In genomic region chr17:46963186-46963585, GRCm38 (mm10) we compare ENCODE assay signal across 32 mouse cellular contexts. TPM values are rescaled to one million over a fixed set of nuclear protein-coding genes. Genes with fewer than 3 reads are reported as not detected.
A peak's percentile ranks its signal among the peaks of the same experiment; 100 is the strongest.
DNase-seq lines count a peak whose midpoint lies in the region; ATAC-seq and TF ChIP-seq lines count a peak whose summit lies in the region.
"Had no signal": no experiment of that assay in that cellular context is flagged by ENCODE, and none has a peak within 500 bp of the region (broad histone marks: within the 10 kb centered on the region; RNA-seq: fewer than 3 reads in every experiment).

No protein-coding gene starts in this region.

- TF ChIP-seq CTCF in lung, embryonic 14.5 days (IDR thresholded peaks at IDR 0.05; ENCODE audit: low read depth) = no peak
- TF ChIP-seq CTCF in lung, postnatal 0 days (IDR thresholded peaks at IDR 0.05) = no peak
- no peak for TF ChIP-seq CTCF in thymus, adult 2 months (IDR thresholded peaks at IDR 0.05; ENCODE audit: borderline replicate concordance, control insufficient read depth, extremely low read depth, insufficient read depth, low read length, poor library complexity)

- no peak overlapping the region for H3K4me2 ChIP-seq in lung, embryonic 14.5 days
- H3K4me2 ChIP-seq in lung, postnatal 0 days (replicated peaks; ENCODE audit: low read depth, low read length) = no peak overlapping the region
- H3K4me2 ChIP-seq: hindbrain, embryonic 15.5 days; liver, embryonic 15.5 days; neural tube, embryonic 15.5 days had no signal

- H3K27ac ChIP-seq in lung, embryonic 14.5 days (ENCODE audit: low read depth) = no peak overlapping the region
- no peak overlapping the region for H3K27ac ChIP-seq in lung, postnatal 0 days (ENCODE audit: low read length)
- no peak overlapping the region for H3K27ac ChIP-seq in thymus, adult 2 months (ENCODE audit: control insufficient read depth, insufficient read depth, low read length)
- H3K27ac ChIP-seq: gastrocnemius, adult 2 months; hindbrain, embryonic 15.5 days; limb, embryonic 10.5 days; liver, embryonic 15.5 days; macrophage; midbrain, embryonic 10.5 days; neural tube, embryonic 15.5 days had no signal

- H3K4me3 ChIP-seq in lung, embryonic 14.5 days (ENCODE audit: low read depth, low read length) = no peak overlapping the region
- H3K4me3 ChIP-seq in lung, postnatal 0 days (ENCODE audit: low read depth, low read length) = no peak overlapping the region
- H3K4me3 ChIP-seq in thymus, adult 2 months (ENCODE audit: control insufficient read depth, insufficient read depth, low read length) = no peak overlapping the region
- H3K4me3 ChIP-seq: gastrocnemius, adult 2 months; heart, embryonic 10.5 days; hindbrain, embryonic 15.5 days; limb, embryonic 10.5 days; liver, embryonic 15.5 days; midbrain, embryonic 10.5 days; neural tube, embryonic 15.5 days had no signal

- H3K4me1 ChIP-seq in lung, embryonic 14.5 days (ENCODE audit: insufficient read depth) = no peaks in the 10 kb centered on the region
- H3K4me1 ChIP-seq in lung, postnatal 0 days (ENCODE audit: insufficient read depth, low read depth, low read length) = no peaks in the 10 kb centered on the region
- H3K4me1 ChIP-seq in thymus, adult 2 months (replicated peaks; ENCODE audit: control insufficient read depth, insufficient read depth, low read length) = no peaks in the 10 kb centered on the region
- H3K4me1 ChIP-seq: heart, embryonic 10.5 days; hindbrain, embryonic 15.5 days; limb, embryonic 10.5 days; midbrain, embryonic 10.5 days; neural tube, embryonic 15.5 days had no signal

- H3K9me3 ChIP-seq in lung, embryonic 14.5 days (ENCODE audit: low read depth, low read length) = no peaks in the 10 kb centered on the region
- no peaks in the 10 kb centered on the region for H3K9me3 ChIP-seq in lung, postnatal 0 days (ENCODE audit: low read length)
- H3K9me3 ChIP-seq: G1E; heart, embryonic 10.5 days; hindbrain, embryonic 15.5 days; limb, embryonic 10.5 days; liver, embryonic 15.5 days; midbrain, embryonic 10.5 days; neural tube, embryonic 15.5 days had no signal

- no peak for ATAC-seq in cerebellum, adult (ENCODE audit: insufficient number of reproducible peaks, low FRiP score, low TSS enrichment)
- ATAC-seq in lung, embryonic 14.5 days (ENCODE audit: insufficient read depth) = no peak
- no peak for ATAC-seq in lung, postnatal 0 days

- peaks cover 99% of the 10 kb centered on the region for H3K36me3 ChIP-seq in lung, embryonic 14.5 days (ENCODE audit: insufficient read depth)
- H3K36me3 ChIP-seq in lung, postnatal 0 days (ENCODE audit: insufficient read depth, low read length) = peaks cover 69% of the 10 kb centered on the region
- peaks cover 78% of the 10 kb centered on the region for H3K36me3 ChIP-seq in thymus, adult 2 months (ENCODE audit: control insufficient read depth, insufficient read depth, low read length)

- no peaks in the 10 kb centered on the region for H3K27me3 ChIP-seq in lung, embryonic 14.5 days (ENCODE audit: insufficient read depth, low read length)
- no peaks in the 10 kb centered on the region for H3K27me3 ChIP-seq in lung, postnatal 0 days (replicated peaks; ENCODE audit: insufficient read depth, low read length)
- no peaks in the 10 kb centered on the region for H3K27me3 ChIP-seq in thymus, adult 2 months (ENCODE audit: control insufficient read depth, insufficient read depth, low read length)
- H3K27me3 ChIP-seq: CH12.LX; hindbrain, embryonic 15.5 days; liver, embryonic 15.5 days; neural tube, embryonic 15.5 days had no signal

- H3K9ac ChIP-seq in lung, embryonic 14.5 days = no peak overlapping the region
- no peak overlapping the region for H3K9ac ChIP-seq in lung, postnatal 0 days (replicated peaks; ENCODE audit: low read depth)
- H3K9ac ChIP-seq: hindbrain, embryonic 15.5 days; liver, embryonic 15.5 days; neural tube, embryonic 15.5 days had no signal

- WGBS in lung, embryonic 14.5 days = 78% methylated on average over 13 of the region's 13 CpGs
- WGBS in lung, postnatal 0 days = 73% methylated on average over 13 of the region's 13 CpGs
- WGBS in thymus, adult 2 months = 98% methylated on average over 13 of the region's 13 CpGs

- peak; percentile 7 for DNase-seq in cerebellum, adult 11-12 months
- DNase-seq in lung, embryonic 14.5 days = peak; percentile 19
- DNase-seq in lung, postnatal 0 days (ENCODE audit: low spot score) = no peak
- DNase-seq in cerebellum, adult 9-10 months = peak; percentile 16
- DNase-seq in thymus, adult 2 months = no peak
- DNase-seq in embryo, embryonic 11 days = no peak
- DNase-seq: adrenal gland, adult 8-10 months; gastrocnemius, adult 2 months; kidney, adult 9 months; kidney, postnatal 14 days; liver; right cerebral cortex, adult 18-20 months; right cerebral cortex, postnatal 4 days; thymus, postnatal 25 days had no signal

- TF ChIP-seq EP300 in lung, postnatal 0 days (IDR thresholded peaks at IDR 0.05) = no peak

- TF ChIP-seq POLR2A in thymus, adult 2 months (IDR thresholded peaks at IDR 0.05; ENCODE audit: control insufficient read depth, extremely low read depth, insufficient read depth, low read length, poor library complexity) = no peak

RNA-seq across cellular contexts. Expression of gene Ubr2, which starts 47.2 kb away (rescaled TPM):
- polyA plus RNA-seq in lung, embryonic 14.5 days (2014; fragmentation: Nextera tagmentation; extraction: Ambion mirVana) = 26.8 and 28.6 TPM in 2 replicates
- 10.7 and 11.8 TPM in 2 replicates for polyA plus RNA-seq in lung, postnatal 0 days (2015; fragmentation: Nextera tagmentation; extraction: Ambion mirVana)
- polyA plus RNA-seq in thymus, adult 2 months (2012; rRNA removed) = 61.9 and 70.8 TPM in 2 replicates

RNA-seq across cellular contexts. Expression of gene Prph2, which starts 52.9 kb away (rescaled TPM):
- polyA plus RNA-seq in lung, embryonic 14.5 days (2014; fragmentation: Nextera tagmentation; extraction: Ambion mirVana) = not detected in 2 replicates
- polyA plus RNA-seq in lung, postnatal 0 days (2015; fragmentation: Nextera tagmentation; extraction: Ambion mirVana) = not detected in 2 replicates
- polyA plus RNA-seq in thymus, adult 2 months (2012; rRNA removed) = 0.09 and 0.15 TPM in 2 replicates
- polyA plus RNA-seq: cortical plate, adult 2 months; embryonic facial prominence, embryonic 11.5 days; forebrain, embryonic 11.5 days; G1E; gonadal fat pad, adult 2 months; heart, embryonic 10.5 days; heart, postnatal 0 days; intestine, embryonic 14.5 days; limb, embryonic 10.5 days; liver, embryonic 15.5 days; lung, embryonic 16.5 days; macrophage; midbrain, embryonic 10.5 days; neural tube, embryonic 15.5 days; stomach, embryonic 14.5 days had no signal

Comparison
In these comparisons a context has a peak if more than half of its experiments do, and no peak if none do; other contexts are left out.
1. DNase-seq: peak in cerebellum, adult 11-12 months (single experiment), lung, embryonic 14.5 days (single experiment) and cerebellum, adult 9-10 months (single experiment); none in lung, postnatal 0 days (single experiment), thymus, adult 2 months (single experiment) and embryo, embryonic 11 days (single experiment).